Mouse (Mus musculus) gastrocnemius, adult 2 months (tissue): ENCODE measurements around the gene Cacna1e. TPM values are rescaled to one million over a fixed set of nuclear protein-coding genes. Genes with fewer than 3 reads are reported as not detected.

ENCODE experiments used
- DNase-seq: peaks from one replicate; pipeline ENCODE4 v3.0.0; 2022
- H3K27ac ChIP-seq: fragments of 200-600 bp; 2 replicates; pipeline ENCODE4 v1.8.1; 2022; ENCODE audit warnings: mild to moderate bottlenecking
- H3K4me3 ChIP-seq: fragments of 200-600 bp; 2 replicates; pipeline ENCODE4 v1.8.1; 2022; ENCODE audit warnings: mild to moderate bottlenecking, moderate library complexity
- CTCF ChIP-seq: fragments of 200-600 bp; IDR thresholded peaks from 2 replicates; pipeline ENCODE4 v1.8.1; 2022; ENCODE audit warnings: antibody characterized with exemption, mild to moderate bottlenecking, moderate library complexity
- intact Hi-C: fragments of 180-260 bp; cut with DNase I; formaldehyde crosslinking; loops from one replicate; pipeline ENCODE4 v1.15.1; 2025
- long read RNA-seq, 2 experiments: library from polyadenylated mRNA; stranded (forward); transcript quantifications; one replicate each; pipeline ENCODE4 v2.0.0; 2021
- total RNA-seq, 2 experiments: library from RNA; stranded (reverse); gene quantifications; 2 replicates each; pipeline ENCODE4 v1.2.3; 2021

Gene Cacna1e
- under 1 TPM; 0.05 to 0.06 TPM for total RNA-seq
- long read RNA-seq, experiment 1: 0 reads
- long read RNA-seq, experiment 2: 0 reads

DNA sequence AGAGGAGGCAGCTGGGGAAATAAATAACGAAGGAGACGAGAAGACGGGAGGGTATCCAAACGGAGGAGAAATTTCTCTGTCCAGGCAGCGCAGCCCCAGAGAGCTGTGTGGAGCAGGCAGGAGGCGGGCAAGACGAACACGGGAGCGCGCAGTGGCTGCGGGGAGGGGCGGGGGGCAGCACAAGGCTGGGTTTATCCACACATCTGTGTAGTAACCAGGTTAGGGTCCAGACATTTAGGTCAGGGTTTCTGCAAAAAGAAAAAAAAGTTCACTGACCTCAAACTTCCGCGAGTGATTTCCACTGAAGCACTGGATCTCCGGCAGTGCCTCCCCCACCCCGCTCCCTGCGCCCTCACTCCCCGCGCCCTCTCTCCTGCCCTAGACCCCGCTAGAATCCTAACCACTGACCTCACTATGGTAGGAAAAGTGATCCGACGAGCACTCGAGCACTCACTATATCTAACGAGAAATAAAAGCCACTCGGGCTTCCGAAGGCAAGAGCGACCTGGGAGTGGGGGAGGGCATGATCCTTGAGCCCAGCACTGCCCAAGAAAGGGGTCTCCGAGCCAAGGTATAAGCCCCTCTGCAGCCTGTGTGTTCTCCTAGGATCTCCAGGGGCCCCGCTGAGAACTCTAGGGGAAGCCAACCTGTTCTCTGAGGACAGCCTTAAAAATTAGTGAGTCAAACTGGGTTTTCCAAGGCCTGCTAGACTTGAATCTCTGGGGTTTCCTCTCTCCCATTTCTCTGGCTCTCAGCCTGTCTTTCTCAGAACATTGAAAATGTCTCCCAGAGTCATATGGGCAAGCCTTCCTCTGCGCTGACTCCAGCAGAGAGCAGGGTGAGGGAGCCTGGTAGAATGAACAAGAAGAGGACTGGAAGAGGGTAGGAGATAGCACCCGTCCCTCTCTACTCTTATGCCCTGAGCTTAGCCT lies at the start of gene Cacna1e:
Cacna1e (minus strand) TSS at position 227 of the 932 bp plus-strand sequence.
- no peak for TF ChIP-seq CTCF
- peak; percentile 28 for DNase-seq
- Histone ChIP-seq H3K27ac (no peak within 1 kb of the TSS), H3K4me3 (peak within 1 kb of the TSS; percentile 66)
- intact Hi-C loops: no loop called here

DNA sequence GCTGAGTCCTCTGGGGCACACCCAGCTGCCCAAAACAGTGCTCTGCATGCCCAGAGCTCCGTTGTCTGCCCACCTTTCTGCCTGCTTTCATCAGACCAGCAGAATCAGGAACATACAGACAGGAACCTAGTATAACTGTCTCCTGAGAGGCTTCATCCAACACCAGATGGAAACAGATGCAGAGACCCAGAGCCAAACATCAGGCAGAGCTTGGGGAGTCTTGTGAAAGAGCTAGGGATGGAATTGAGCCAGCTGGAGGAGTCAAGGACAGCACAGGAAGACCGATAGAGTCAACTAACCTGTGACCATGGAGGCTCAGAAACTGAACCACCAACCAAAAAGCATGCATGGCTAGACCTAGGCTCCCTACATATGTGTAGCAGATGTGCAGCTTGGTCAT lies 34.1 kb upstream of the Cacna1e start:
- DNase-seq: no peak
- TF ChIP-seq CTCF: no peak
- intact Hi-C loops: no loop called here
- no peak overlapping the region for H3K27ac ChIP-seq
- H3K4me3 ChIP-seq: no peak overlapping the region

DNA sequence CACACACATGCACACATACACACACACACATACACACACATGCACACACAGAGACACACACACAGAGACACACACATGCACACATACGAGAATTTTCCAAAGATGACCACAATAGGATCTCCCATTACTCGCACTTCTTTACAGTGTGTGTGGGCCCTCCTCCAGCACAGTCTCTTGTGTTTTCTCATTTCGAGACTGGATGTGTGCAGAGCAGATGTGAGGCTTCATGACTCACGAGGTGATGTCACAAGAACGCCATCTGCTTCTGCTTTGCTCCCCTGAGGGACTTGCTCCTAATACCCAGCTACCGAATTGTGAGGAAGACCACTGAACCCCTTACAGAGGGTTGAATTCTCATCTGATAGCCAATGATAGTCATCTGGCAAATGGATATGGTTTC lies 33.1 kb upstream of the Cacna1e start:
- DNase-seq: no peak
- Histone ChIP-seq H3K4me3 (no peak overlapping the region), H3K27ac (no peak overlapping the region)
- intact Hi-C loops: no loop called here
- TF ChIP-seq CTCF: no peak

DNA sequence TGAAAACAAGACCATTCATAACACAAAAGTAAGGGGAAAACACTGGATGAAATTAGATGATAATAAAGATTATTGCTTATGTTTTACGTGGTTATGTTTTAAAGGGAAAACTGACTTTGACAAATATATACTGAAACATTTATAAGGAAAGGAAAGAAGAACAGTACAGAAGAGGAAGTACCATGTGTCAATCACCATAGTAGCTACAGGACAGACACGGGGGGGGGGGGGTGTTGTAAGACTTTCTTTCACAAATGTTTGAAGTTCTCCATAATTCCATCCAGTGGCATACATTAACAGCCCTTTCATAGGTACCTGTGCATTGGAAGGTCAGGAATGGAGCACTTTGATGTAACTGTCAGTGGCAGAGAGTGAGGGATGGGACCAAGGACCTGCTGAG lies 25.3 kb upstream of the Cacna1e start:
- DNase-seq: no peak
- no peak for TF ChIP-seq CTCF
- intact Hi-C loops: no loop called here
- Histone ChIP-seq H3K4me3 (no peak overlapping the region), H3K27ac (no peak overlapping the region)

DNA sequence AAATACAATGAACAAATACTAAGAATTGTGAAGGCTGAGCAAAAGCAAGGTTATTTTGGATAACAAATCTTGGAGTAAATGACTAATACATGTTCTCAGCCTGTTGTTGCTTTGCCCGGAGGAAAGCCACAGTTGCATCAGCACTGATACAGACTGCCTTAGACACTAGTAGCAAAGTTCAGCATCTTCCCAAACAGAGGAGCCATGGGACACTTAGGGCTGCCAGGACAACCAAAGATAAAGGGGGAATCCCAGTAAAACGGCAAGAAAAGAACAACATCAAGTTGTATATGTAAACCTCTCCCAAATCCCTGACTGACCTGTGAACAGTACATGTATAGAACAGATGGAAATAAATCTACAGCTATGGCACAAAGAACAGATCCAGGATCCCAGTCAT lies 13.1 kb upstream of the Cacna1e start:
- DNase-seq: no peak
- Histone ChIP-seq H3K27ac (no peak overlapping the region), H3K4me3 (no peak overlapping the region)
- TF ChIP-seq CTCF: no peak
- intact Hi-C loops: no loop called here

DNA sequence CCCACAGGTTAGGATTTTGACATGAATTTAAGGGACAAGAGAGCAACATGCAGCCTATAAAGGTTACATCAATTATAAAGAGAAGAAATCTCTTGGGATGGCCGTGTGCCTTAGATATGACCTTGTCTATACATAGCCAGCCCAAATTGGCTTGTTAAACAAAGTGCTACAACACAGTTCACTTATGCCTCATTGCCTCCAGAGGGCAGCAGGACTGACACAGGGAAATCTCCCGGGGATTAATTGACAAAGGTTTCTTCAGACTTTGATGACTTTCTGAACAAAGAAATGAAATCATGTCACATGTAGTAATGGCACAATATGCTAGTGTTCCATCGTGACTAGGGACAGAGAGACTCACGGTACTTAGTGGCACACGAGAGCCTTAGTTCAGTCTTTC lies 5.9 kb upstream of the Cacna1e start:
- intact Hi-C loops: no loop called here

DNA sequence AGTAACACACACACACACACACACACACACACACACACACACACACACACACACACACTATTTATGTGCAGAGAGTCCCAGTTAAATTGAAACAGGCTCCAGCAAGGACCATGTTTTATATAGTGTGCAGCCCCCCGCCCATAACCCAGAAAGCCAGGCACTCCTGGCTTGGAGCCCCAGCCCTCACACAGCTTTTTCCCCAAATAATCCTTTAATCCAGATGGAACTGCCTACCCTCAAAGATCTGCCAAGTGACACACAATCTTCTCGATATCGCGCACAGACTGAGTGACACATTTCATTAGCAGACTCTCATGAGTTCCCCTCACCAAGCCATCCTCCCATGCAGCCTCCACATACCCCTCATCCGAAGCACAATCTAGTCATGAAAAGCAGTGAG lies 4.2 kb upstream of the Cacna1e start:
- no peak for DNase-seq
- intact Hi-C loops: no loop called here
- no peak for TF ChIP-seq CTCF
- Histone ChIP-seq H3K27ac (no peak overlapping the region), H3K4me3 (no peak overlapping the region)

More for the DNA sequence above, 5.9 kb upstream of the Cacna1e start:
- H3K27ac ChIP-seq: no peak overlapping the region
- TF ChIP-seq CTCF: peak; percentile 17; the same call in 1 of the 2 replicates
- no peak overlapping the region for H3K4me3 ChIP-seq
- DNase-seq: no peak

DNA sequence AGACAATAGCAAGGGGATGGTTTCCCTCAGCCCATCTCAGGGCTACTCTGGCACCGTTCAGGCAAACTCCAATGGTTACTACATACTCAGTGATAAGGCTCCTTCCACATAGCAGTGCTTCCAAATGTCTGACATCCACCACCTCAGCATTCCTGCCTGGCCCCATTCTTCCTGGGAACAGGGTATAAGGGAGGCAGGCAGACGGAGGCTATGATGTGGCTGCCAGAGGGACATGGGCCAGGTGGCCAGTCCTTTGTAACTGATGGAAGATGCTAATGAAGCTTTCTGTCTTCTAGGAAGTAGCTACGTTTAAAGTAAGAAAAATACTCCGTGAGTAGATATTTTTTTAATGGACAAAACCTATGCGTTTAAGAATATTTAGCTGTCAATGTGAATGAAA lies 3.7 kb upstream of the Cacna1e start:
- no peak for DNase-seq
- no peak for TF ChIP-seq CTCF
- intact Hi-C loops: no loop called here
- Histone ChIP-seq H3K27ac (no peak overlapping the region), H3K4me3 (no peak overlapping the region)

DNA sequence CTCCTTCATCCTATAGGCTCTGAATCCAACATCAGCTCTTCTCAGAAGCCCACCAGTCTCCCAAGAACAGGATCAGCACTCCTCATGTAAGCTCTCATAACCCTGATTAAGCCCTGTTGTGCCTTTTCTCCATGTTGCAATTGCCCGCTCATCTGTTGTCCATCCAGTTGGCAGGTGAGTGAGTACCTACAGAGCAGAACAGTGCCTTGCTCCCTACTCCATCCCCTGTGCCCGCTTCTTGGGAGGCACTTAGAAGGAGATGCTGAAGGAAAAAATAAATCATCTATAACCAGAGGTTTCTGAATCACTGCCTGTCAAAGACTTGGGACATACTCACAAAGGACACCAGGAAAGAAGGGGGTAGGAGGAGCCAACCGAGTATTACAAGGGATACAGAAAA lies 3.2 kb upstream of the Cacna1e start:
- no peak for TF ChIP-seq CTCF
- DNase-seq: no peak
- intact Hi-C loops: no loop called here
- no peak overlapping the region for H3K4me3 ChIP-seq
- H3K27ac ChIP-seq: no peak overlapping the region

DNA sequence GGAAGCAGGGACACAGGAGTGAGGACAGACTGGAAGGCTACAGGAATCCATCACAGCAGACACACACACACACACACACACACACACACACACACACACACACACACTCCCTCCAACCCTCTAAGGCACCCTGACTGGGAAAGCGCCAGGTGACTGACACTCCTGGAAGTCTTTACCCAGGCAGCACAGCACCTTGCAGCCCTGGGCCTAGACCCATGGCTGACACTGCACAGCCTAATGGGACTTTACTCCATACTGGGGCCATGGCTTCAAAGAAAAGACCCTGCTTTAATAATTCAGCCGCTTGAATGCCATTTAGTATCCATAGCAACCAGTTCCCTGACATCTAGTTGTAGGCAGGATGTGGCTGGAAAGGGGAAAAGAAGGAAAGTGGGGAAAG lies 2.3 kb upstream of the Cacna1e start:
- Histone ChIP-seq H3K27ac (no peak overlapping the region), H3K4me3 (no peak overlapping the region)
- no peak for TF ChIP-seq CTCF
- DNase-seq: no peak
- intact Hi-C loops: no loop called here

DNA sequence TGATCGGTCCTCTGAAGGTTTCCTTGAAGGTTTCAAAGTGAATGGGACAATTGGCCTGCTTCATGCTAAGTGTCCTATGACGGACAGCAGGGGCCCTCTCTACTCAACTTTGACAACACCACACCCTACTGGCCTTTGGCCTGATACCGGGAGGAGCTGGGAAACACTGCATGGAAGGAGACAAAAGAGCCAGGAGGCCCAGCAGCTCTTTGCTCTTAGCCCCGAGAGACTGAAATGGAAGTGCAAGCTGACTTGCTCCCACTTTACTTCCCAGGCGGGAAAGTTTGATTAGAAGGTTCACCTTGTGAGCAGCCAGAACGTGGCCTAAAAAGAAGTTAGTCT lies 877 bp upstream of the Cacna1e start:
- H3K27ac ChIP-seq: no peak overlapping the region
- H3K4me3 ChIP-seq: no peak overlapping the region
- no peak for DNase-seq
- no peak for TF ChIP-seq CTCF
- intact Hi-C loops: no loop called here

DNA sequence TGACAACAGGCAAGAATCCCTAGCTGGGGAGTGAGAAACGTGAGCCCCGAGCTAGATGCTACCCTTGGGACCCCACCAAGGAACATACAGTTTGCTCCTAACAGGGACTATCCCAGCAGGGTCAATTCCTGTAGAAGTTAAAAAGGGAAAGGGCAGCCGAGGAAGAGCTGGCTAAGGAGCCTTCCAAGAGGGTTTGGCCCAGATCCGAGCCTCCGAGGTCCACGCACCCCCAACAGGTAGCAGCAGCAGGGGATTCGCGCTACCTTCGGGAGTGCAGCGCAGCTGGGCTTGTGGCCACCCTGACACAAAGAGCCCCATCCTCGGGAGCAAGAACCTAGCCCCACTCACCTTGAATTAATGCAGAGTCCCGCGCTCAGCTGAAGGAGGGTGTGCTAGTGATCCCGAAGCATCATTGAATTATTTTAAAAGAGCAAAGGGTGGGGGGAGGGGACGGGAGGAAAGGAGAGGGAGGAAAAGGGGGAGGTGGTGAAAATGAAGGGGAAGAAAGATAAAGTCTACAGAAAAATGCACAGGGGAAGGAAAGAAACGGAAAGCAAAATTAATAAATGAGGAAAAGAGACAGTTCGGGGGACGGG lies 607 bp downstream of the Cacna1e start:
- intact Hi-C loops: no loop called here
- no peak overlapping the region for H3K27ac ChIP-seq
- no peak for TF ChIP-seq CTCF
- peak overlapping the region; percentile 66 for H3K4me3 ChIP-seq
- no peak for DNase-seq

DNA sequence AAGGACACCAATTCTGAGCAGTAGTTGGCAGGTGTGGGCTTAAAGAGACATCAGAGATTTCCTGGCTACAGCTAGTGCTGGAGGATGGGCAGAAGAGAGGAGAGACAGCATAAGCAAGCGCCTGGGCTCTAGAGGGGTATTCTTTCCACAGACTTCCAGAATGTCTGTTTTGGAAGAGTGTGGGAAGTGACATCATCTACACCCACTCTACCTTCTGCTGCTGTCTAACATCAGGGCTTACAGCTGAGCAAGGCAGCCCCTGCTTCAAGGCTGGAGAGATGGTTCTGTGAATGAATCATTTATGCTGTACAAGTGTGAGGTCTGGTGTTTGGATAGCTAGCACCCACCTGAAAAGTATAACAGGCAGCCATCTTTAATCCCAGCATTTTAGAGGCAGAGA lies 18.3 kb downstream of the Cacna1e start:
- DNase-seq: no peak
- no peak overlapping the region for H3K27ac ChIP-seq
- H3K4me3 ChIP-seq: no peak overlapping the region
- intact Hi-C loops: no loop called here
- TF ChIP-seq CTCF: no peak

DNA sequence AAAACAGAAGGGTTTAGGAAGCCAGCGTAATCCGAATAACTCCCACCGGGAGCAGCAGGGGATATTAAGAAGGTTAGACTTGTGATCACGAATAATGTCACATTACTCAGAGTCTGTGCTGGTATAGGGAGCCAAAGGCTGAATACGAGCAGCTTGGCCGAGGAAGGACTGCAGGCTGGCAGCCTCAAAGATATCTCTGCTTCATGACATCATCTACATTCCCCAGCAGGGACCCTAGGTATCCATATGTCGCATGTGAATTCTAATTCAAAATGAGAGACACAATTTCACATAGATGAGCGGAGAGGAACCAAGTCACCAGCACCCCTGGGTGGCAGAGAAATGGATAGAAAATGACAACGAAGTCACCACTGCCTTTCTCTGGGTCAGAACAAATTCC lies 22.9 kb downstream of the Cacna1e start:
- intact Hi-C loops: no loop called here
- H3K4me3 ChIP-seq: no peak overlapping the region
- no peak for TF ChIP-seq CTCF
- no peak for DNase-seq
- no peak overlapping the region for H3K27ac ChIP-seq
